Mouse (Mus musculus): Measurements from ENCODE around the gene Sh3gl3.

- TF ChIP-seq GATA1 (IDR thresholded peaks at IDR 0.05; ENCODE audit: borderline replicate concordance, low read length) = no peak
- no peak for TF ChIP-seq FLI1 (IDR thresholded peaks at IDR 0.05; ENCODE audit: low read length)
These were observed 31.3 kb downstream of the Sh3gl3 start for GRCm38 (mm10) chr7:82204975-82205374.

Data from megakaryocyte, embryonic 14.5 days (primary cell).